Mouse (Mus musculus) brain, adult 2 months (tissue): ENCODE measurements around the gene Mindy1.
A peak's percentile ranks its signal among the peaks of the same experiment; 100 is the strongest.

Experiments
- DNase-seq: peaks from one replicate; pipeline ENCODE4 v3.0.0; 2011; ENCODE audit warnings: low read depth, low spot score

Mindy1 gene

GRCm38 (mm10) chr3:95281216-95282126 lies at the start of gene Mindy1, which contains the start of gene Prune1:
TSS of gene Mindy1 (plus strand) at chr3:95281345.
TSS of gene Prune1 (minus strand) at chr3:95282076.
- peak; percentile 99 for DNase-seq

- DNase-seq, result peak; percentile 34
Observed at GRCm38 (mm10) chr3:95232771-95233170, 48.4 kb upstream of the Mindy1 start.

- no peak for DNase-seq
Observed at GRCm38 (mm10) chr3:95233303-95233980, 47.7 kb upstream of the Mindy1 start.

GRCm38 (mm10) chr3:95235386-95236301 lies 45.5 kb upstream of the Mindy1 start:
- no peak for DNase-seq

- DNase-seq, result peak; percentile 37
Observed at GRCm38 (mm10) chr3:95237541-95238099, 43.5 kb upstream of the Mindy1 start.

- DNase-seq, result no peak
Observed at GRCm38 (mm10) chr3:95239022-95239421, 42.1 kb upstream of the Mindy1 start.

GRCm38 (mm10) chr3:95239971-95240370 lies 41.2 kb upstream of the Mindy1 start:
- DNase-seq, result no peak

- no peak for DNase-seq
Observed at GRCm38 (mm10) chr3:95240900-95241299, 40.2 kb upstream of the Mindy1 start.

GRCm38 (mm10) chr3:95241498-95241897 lies 39.6 kb upstream of the Mindy1 start, which contains the start of gene Gm128:
TSS of gene Gm128 (minus strand) at chr3:95241598.
- no peak for DNase-seq

GRCm38 (mm10) chr3:95243086-95243485 lies 38.1 kb upstream of the Mindy1 start:
- peak; percentile 64 for DNase-seq

- DNase-seq, result peak; percentile 85
Observed at GRCm38 (mm10) chr3:95246465-95247231, 34.5 kb upstream of the Mindy1 start.

- no peak for DNase-seq
Observed at GRCm38 (mm10) chr3:95247660-95248336, 33.3 kb upstream of the Mindy1 start.

- DNase-seq, result peak; percentile 91
Observed at GRCm38 (mm10) chr3:95250361-95250760, 30.8 kb upstream of the Mindy1 start.

GRCm38 (mm10) chr3:95250783-95251424 lies 30.2 kb upstream of the Mindy1 start, which contains the start of gene Bnipl:
TSS of gene Bnipl (minus strand) at chr3:95251193.
- no peak for DNase-seq

- no peak for DNase-seq
Observed at GRCm38 (mm10) chr3:95256931-95257330, 24.2 kb upstream of the Mindy1 start.

- no peak for DNase-seq
Observed at GRCm38 (mm10) chr3:95261975-95262374, 19.2 kb upstream of the Mindy1 start.

- DNase-seq, result peak; percentile 64
Observed at GRCm38 (mm10) chr3:95263089-95263739, 17.9 kb upstream of the Mindy1 start.

- peak; percentile 69 for DNase-seq
Observed at GRCm38 (mm10) chr3:95264724-95265123, 16.4 kb upstream of the Mindy1 start.

- DNase-seq, result no peak
Observed at GRCm38 (mm10) chr3:95266052-95266451, 15.1 kb upstream of the Mindy1 start.
